Mouse (Mus musculus) lung, adult 2 months (tissue): ENCODE results near the gene 2200002J24Rik.

Experiments
- CTCF ChIP-seq: fragments of 200-500 bp; IDR thresholded peaks from 2 replicates; pipeline ENCODE4 v1.5.1; 2011; ENCODE audit warnings: mild to moderate bottlenecking, low read length, control low read depth; ENCODE audit not compliant: insufficient read depth
- POLR2A ChIP-seq: fragments of 200-500 bp; IDR thresholded peaks from 2 replicates; pipeline ENCODE4 v1.6.1; 2011; ENCODE audit warnings: low read depth, mild to moderate bottlenecking, control low read depth, low read length, borderline replicate concordance; ENCODE audit errors: extremely low read depth

- TF ChIP-seq CTCF (no peak), POLR2A (no peak)
Measured at GRCm38 (mm10) chr7:30678263-30678975, 20.3 kb upstream of the 2200002J24Rik start.
